Mouse (Mus musculus): ENCODE data around the gene Tbc1d30.

DNA sequence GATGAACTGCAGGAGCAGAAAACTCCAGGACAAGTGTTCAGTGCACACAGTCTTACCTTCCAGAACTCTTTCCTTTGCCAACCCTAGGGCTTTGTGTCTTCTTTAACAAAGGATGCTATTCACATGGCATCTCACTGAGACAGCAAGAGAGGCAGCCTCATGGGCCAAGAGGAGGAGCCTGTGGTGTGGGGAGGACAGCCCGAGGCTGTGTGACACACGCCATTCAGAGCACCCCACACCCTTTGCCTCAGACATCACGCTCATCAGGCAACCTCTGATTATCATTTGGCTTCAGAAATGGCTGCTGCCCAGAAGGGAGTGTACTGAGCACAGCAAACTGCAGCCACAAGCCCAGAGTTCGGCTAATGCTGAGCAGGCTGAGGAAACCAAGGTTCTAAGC, 36.9 kb downstream of the Tbc1d30 start:
- TF ChIP-seq TAL1 (IDR thresholded peaks at IDR 0.05; ENCODE audit: low read length) (no peak), GATA1 (IDR thresholded peaks at IDR 0.05; ENCODE audit: low read length) (no peak)
